Mouse (Mus musculus): ENCODE data around the gene Clcf1.

DNA sequence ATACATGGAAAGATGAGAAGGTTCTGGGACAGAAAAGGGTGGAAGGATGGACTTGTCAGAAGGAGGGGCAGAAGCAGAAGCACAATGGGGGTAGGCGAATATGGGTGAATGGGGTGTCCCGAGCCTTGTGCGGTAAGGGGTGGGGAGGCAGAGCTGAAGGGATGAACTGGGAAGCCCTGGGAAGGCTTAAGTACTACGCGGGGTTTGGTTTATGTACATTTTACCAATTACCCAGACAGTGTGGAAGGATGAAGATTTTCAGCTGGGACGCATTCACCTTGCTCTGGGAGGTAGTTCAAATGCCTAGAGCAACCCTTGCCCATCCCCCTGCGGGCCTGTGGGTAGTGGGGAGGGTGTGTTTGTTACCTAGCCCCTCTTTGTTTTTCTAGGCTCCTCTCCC, 11.9 kb upstream of the Clcf1 start:
- TF ChIP-seq CTCF (IDR thresholded peaks at IDR 0.05; ENCODE audit: borderline replicate concordance, insufficient read depth, low read length): no peak
- no peak for TF ChIP-seq POLR2A (IDR thresholded peaks at IDR 0.05; ENCODE audit: low read depth, low read length)
